Mouse (Mus musculus) spleen, adult 18-20 months (tissue): ENCODE measurements around the gene Fam25c.

ENCODE experiments used
- DNase-seq, 2 experiments: peaks; one replicate each; pipeline ENCODE4 v3.0.0; 2022; ENCODE audit warnings: mixed read lengths in 2 of 2

Fam25c gene

DNA sequence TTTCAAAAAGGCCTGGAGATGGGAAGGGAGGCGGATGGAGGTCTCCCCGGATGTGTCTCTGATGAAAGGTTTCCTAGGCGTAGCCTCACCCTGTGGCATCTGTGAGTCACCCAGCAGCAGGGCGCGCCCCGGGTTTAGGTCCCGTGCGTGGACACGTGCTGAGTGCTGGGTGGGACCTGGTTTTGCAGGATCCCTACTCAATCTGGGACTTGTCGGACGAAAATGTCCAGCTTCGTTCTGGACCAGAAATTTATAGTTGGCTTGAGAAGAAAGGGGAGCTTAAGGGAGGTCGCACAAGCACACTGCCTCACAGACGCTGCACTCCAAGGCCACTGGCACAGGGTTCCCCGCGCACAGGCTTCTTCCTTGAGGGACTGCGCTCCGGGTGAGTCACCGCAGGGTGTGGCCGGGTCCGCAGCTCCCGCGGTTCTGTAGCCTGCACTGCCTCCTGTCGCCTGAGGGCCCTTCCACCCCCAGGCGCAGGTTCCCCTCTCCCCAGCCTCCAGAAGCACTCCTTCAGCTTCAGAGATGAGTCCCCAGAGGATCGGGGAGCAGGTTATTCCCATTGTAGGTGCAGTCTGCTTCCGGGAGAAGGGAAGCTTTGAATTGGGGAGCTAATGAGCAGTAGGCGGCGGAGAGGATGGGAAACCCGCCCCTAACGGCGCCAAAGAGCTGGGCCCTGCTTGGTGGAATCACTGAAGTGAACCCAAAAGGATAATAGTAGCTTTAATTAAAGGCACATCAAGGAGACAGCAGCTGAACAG lies 8.4 kb upstream of the Fam25c start:
- DNase-seq = peak in 1 of 2 experiments; percentile 14

DNA sequence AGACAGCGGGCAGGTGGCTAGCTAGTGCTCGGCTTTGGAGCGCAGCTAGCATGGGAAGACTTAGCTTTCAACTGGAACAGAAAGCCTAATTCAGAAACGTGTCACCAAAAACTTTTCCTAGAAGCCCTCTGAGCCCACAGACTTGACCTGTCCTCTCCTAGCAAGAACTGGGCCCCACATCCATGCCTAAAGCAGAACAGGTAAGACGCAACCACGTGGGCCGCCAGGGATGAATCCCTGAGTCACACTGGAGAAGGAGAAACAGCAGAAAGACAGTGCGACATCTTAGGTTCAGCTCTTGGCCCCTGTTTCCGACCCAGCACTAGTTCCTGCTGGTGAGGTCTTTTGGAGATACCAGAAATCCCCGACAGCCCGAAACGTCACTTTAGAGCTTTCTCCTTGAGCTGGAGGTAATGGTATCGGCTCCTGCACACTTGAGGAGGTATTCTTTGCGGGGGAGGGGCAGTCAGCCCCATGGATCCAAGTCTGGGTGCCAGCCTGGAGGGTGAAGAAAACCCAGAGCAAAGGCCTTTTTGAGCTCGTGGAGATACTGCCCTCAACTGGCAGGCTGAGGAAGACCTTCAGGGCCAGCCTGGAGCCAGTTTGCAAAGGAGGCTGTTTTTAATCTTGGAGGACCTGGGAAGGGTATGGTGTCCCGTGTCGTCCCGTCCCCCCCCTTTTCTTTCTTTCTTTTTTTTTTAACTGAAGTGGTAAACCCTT lies 7.7 kb upstream of the Fam25c start:
- DNase-seq = peak in 1 of 2 experiments; percentile 26

DNA sequence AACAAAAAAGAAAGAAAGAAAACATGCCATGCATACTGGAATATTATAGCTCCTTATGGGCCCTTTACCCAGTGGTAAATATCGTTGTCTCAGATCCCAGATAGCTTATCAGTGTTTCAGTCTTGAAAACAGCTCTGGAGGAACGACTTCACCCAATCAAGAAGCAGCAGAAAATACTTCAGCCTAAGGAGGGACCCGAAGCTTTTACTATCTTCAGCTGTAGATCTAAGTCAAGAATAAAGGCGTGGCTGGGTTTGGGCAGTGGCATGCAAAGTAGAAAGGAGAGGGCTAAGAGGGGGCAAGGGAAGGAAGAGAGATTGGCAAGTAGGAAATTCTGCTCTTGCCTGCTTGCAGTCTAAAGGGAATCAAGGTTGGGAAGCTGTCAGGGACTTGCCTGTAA lies 6.9 kb upstream of the Fam25c start:
- DNase-seq = no peak

DNA sequence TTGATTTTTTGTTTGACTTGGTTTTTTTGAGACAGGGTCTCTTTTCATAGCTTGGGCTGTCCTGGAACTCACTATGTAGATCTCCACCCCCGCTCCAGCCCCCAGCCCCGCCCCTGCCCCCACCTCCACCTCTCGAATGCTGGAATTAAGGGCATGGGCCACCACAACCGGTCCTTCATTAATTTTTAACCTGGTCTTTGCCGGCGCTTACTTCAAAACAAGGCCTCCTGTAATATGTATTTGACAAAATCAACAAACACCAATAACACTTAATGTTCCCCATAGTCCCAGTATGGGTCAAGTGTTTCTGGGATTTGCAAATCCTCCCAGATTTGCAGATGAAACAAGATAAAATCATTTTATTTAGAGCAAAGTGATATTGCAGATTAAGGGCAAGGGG lies 5.0 kb upstream of the Fam25c start:
- no peak for DNase-seq

DNA sequence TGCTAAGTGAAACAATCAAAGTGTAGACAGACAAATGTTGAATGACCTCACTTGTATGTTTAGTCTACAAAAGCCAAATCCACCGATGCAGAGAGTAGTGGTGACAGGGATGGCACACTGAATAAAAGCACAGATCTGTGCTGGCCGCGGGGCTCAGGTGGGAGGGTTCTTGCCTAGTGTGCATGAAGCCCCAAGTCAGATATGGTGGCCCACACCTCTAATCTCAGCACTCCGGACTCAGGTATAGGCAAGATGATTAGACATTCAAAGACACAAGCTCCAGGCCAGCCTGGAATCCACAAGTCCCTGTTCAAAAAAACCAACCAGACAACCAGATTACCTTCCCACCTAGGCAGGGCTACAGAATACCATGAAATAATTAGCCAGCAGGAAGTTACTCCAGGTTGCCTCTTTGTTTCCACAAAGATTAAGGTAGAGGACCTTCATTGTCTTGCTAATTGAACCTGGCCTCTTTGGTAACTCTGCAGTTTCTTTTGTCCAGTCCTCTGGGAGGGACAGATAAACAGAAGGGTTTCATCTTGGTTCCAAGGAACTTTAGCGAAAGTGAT lies 4.5 kb upstream of the Fam25c start:
- DNase-seq = no peak

DNA sequence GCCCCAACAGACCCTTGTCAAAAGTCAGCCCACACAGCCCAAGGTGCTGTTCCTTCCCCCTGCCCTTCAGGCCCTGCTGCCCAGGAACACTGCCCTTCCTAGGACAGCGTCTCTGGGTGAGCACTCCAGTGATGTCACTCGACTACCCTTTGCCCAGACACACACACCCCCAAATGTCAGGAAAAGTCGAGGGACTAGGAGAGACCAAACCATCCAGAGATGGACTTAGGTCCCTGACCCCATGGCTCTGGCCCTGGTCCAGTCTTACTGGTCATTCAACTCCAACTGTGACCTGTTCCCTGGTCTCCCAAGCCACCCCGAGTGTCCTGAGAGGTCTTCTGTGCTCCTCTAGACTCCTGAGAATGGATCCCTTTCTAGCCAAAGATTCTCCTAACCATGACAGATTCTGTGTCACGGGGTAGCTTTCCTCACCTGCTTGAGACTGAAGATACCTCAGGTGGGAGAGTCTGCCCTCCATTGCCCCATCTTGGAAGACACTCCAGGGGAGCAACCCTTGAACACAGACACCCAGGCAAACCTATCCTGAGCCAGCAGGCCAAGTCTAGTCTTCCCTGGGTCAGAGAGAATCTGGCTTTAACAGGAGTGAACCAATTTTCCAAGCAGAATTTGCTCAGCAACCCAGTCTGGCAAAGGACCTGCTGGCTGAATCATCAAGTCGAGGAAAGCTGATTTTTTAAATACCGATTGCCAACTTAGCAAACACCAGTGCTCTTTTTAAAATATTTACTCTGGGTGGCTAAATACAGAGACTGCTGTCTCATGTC lies 2.6 kb upstream of the Fam25c start:
- DNase-seq = no peak

DNA sequence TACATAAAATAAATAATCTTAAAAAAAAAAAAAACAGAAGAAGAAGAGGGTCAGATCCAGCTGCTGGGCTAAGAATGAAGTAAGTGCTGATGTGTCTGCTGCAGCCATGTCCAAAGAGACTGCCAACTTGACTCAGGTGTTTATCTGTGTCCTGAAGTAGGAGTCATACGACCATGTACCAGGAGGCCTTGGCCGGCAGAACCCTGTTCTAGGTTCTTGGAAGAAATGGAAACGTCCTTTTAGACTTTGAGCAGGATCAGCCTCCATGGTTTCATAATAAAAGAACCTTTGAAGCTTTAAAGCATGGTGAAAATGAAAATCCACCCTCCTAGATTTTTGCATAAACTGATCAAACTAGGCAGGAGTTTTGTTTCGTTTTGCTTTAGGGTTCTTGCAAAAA lies 777 bp downstream of the Fam25c start:
- no peak for DNase-seq

DNA sequence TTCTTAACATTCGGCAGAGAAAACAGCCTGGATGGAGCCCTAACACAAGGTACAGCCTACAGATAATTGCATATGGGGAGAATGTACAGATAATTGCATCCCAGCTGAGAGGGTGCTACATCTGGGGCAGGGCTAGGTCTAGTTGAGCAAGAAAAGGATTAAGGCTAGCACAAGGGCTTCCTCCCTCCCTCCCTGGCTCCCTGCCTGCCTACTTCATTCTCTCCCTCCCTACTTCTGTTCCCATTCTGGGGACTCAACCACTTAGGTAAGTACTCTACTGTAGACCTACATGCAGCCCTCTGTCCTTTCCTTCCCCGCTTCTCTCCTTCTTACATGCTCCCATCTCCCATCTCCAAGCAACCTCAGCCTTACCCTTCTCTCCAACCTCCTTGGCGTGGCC lies 1.9 kb downstream of the Fam25c start:
- no peak for DNase-seq

DNA sequence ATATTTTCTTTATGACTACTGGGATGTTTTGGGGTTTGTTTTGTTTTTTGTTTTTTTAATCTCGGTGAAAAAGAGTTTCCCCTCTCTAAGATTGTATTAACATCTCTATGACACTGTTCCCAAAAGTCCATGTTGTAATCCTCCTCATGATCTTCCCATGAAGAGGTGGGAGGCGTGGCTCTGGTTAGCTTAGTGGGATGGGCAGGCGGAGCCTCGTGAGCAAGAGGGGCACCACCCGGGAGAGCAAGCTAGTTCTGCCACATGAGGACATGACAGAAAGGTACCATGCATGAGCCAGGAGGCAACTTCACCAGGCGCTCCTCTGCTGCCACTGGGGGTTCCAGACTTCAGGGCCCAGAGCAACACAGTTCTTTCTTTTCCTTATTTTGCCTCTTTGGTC lies 2.7 kb downstream of the Fam25c start:
- no peak for DNase-seq

DNA sequence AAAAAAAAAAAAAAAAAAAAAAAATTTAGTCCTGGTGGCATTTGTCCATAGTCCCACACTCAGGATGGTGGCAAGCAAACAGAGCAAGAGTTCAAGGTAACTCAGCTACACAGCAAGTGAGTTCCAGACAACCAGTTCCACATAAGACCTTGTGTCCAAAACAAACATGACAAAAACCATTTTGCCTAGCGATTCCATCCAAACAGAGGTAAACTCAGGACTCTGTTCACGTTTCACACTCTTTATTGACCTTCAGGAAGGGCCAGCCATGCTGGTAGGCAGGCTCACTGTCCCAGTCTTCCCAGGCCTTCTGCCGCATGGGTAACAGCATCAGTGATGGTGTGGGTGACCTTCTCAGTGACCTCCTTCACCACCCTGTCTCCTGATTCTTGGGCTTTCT lies 3.6 kb downstream of the Fam25c start:
- DNase-seq = no peak

DNA sequence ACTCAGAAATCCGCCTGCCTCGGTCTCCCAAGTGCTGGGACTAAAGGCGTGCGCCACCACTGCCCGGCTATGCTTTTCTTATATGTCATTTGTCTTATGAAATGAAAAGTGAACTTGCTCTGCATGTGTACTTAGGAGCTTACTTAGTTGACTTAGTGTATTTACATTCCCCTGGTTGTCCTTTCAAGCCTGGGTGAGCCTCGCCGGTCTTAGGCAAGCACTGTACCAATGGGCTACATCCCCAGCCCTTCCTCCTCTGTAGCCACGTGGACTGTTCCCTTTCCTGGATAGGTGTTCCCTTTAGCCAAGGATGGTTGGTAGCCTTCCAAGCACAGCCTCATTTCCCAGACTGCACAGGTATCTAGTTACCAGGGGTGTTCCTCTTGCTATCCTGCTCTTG lies 6.2 kb downstream of the Fam25c start:
- no peak for DNase-seq

DNA sequence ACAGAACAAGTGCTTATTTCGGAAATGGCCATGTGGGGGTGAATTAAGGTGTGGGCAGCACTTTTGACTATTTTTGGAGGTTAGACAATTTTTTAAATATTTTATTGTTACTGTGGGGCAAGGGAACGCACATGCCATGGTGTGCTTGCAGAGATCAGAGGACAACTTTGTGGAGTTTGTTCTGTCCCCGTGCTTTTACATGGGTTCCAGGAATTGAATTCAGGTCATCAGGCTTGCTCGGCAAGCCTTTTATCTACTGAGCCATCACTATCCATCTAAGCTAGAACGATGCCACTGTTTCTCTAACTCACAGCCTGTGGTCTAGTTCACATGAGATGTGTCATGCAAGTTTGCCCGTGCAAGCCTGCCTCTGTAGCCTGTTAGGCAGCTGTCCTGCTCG lies 6.9 kb downstream of the Fam25c start:
- no peak for DNase-seq

DNA sequence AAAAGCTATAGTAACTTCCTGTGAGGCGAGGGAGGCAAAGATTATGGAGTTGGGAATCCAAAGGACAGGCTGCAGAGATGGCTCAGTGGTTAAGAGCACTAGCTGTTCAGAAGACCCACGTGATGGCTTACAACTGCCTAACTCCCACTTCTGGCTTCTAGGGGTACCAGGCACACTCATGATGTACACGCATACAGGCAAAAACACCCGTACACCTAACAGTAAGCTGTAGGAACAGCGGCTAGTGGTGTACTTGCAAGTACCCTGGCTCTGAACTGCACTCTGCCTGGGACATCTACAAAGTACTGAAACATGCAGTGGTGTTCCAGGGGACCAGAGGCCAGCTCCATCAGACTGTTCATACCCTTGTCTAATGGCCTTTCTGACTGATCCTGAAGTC lies 8.1 kb downstream of the Fam25c start:
- DNase-seq = no peak

DNA sequence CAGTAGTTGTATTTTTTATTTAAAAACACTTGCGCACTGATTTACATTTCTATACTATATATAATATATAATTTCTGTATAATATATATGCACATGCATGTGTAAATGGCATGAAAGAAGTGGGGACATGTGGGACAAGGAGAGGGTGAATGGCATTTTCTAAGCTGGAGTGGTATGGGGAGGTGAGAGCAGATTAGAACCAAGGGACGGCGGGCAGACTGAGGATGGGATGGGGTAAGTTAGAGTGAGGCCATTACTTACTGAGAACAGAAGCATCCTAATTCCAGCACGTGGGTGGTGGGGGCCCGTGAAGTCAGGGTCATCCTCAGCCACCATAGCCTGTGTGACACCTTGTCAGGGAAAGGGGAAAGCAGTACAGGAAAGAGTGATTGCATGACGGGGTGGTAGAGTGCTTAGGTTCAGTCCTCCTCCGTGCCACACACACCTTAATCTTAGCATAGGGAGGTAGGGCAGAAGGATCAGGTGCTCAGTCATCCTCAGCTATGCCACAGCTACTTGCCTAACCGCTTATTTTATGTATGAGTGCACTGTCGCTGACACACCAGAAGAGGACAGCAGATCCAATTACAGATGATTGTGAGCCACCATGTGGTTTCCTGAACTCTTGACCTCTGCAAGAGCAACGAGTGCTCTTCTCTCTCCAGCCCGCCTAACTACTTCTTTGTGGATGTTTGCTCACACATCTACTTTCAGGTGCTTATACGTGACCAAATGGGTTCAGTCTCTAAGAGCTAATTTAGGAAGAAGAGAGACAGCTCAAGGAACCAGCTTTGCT lies 9.3 kb downstream of the Fam25c start:
- DNase-seq = no peak

DNA sequence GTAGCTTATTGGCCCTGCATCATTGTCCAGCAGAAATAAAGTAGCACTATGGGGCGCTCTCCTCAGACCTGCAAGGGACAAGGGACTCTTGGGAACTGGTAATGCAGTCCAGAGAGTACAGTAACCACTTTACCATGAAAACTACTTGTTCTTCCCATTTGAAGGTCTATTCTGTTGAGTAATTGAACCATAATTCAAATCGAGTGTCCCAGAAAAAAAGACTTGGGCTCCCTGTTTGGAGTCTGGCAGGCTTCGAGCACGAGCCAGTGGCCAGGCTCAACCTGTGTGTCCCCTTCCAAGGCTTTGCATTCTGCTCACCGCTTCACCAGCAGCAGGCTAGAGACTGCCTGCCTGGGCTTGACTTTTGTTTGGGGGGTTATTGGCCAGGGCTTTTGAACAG lies 10.9 kb downstream of the Fam25c start:
- DNase-seq = no peak

DNA sequence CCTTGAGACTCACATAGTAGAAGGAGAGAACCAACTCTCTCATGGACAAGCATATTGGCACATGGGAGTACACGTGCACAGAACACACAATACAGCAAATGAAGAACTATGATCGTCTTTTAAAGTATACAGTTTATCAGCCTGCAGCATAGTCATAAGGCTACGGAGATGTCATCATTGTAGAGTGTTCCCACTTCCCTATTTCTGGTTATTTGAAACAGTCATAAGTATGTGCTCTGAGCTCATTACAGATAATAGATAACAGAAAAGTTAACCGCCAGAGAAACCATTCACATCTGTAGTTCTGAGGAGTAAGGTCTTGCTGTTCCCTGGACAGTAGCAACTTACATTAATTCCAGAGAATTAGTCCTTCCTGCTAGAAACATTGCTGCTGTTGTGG lies 12.2 kb downstream of the Fam25c start:
- DNase-seq = no peak

DNA sequence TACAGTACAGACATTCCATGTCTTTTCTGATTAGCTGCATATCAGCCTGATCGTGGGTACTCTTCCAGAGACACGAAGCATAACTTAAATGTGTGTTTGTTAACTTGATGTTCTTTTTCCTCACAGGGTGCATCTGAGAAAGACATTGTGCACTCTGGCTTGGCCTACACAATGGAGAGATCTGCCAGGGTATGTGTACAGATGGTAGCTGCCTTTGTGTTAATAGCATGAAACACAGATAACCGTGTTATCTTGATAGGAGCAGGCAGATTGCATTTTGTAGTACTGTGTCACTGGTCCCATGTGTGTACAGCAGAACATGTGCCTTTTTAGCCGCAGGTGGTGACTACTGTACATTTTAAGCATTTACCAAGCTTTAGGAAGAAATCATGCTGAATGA lies 13.2 kb downstream of the Fam25c start:
- DNase-seq = no peak

DNA sequence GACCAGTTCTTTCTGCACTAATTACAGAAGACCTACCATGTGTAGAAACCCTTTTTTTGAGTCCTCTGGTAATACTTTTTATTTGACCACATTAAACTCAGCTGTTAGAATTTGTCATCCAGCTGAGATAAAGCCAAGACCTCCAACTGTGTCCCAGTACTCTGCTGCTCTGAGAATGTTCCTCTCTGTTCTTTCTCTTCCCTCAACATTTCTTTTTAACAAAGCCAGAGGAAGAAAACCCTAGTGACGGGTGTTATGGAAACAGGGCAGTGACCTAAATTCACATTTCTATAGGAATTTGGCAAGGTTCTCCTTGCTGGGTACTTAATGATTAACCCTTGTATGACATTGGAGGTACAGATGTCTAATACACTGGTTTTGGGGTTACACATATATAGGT lies 15.8 kb downstream of the Fam25c start:
- DNase-seq = no peak

DNA sequence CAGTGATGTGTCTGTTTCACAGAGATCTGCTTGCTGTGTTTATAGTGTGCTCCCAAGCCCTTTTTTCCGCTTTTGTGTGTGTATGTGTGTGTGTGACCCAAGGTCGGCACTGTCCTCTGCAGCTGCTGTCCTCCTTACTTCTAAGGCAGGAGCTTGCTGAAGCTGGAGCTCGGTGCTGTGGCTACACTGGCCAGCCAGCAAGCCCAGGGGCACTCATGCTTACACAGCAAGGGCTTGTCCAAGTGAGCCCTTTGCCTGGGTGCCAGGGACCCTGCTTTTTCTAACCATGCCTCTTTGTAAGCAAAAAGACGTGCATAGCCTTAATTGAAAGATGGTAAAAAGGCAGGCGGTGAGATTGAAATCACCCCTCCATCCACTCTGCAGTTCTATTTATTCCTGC lies 22.8 kb downstream of the Fam25c start:
- no peak for DNase-seq

DNA sequence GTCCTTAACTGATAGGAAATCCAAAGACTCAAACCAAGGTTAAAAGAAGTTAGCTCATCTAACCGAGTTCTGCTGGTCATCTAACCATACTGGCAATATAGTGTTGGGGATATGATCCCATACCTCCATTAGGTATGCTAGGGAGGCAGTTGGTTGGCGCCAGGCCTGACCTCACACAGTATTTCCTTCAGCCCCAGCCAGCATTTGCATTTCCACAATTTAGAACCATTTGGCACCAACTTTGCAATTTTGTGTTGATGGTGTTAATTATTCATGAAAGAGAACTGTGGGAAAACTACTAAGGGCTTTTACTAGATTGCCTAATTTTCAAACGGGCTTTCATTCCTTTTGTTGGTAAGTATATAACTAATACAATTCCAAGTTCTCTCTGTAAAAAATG lies 23.3 kb downstream of the Fam25c start:
- no peak for DNase-seq

DNA sequence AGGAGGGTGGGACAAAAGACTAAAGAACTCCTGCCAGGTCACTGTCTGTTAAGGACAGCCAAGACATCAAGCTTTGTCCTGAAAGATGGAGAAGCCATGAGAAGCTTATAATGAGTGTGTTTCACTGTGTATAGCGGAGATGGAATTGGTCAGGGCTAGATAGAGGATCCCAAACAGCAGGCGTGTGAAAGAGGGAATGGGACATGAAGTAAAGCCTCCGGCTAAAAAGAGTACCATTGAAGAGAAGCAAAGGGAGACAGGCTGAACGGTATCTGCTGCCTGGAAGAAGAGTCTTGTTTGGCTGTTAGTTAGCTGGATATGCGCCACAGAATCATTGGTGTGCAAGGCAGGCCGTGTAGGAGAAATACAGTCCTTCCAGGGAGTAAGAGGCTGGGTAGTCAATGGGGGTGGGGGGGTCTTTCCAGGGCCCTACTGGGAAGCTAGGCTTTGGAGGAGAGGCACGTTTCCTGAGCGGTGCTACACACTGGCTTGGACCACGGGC lies 24.5 kb downstream of the Fam25c start:
- no peak for DNase-seq

DNA sequence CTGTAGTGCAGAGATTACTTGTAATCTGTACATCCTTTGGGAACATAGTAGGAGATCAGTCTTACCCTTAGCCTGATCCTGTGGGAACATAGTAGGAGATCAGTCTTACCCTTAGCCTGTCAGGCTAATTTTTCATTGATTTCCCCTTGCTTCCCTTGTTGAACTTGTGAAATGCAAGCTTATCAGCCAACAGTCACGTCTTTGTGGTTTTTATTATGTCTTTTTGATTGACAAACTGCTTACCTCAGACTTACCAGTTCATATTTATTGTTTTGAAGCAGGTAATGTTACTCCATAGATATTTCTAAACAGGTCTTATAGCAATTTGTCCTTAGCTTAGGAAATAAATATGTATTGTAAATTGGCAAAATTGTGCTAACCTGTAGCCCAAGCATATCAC lies 27.6 kb downstream of the Fam25c start:
- no peak for DNase-seq

DNA sequence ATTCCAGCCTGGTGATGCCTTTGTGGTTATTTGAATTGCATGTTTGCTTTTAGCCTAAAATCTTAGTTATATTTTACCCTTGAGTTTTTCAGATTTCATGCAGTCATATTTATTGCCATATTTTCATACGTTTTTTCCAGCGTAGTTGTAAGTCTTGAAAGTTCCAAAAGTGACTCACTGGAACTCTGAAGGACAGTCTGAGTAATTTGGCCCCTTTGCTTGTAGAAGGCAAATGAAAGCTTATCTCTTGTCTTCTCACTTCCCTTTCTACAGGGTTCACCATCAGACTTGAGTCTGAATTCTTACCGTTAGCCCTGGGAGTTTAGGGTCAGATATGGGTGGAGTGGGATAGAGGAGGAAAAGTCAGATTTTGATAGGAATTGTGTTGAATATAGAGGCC lies 28.6 kb downstream of the Fam25c start:
- no peak for DNase-seq
